Mouse (Mus musculus) testis, adult 2 months (tissue): ENCODE measurements at regions not wholly inside any gene's neighbourhood (a gene's known extent, or its start where the extent isn't known, plus 50 kb on each side); places are given as distances from the start of the nearest gene placed in this dataset.

Experiments used
- CTCF ChIP-seq: fragments of 200-500 bp; IDR thresholded peaks from 2 replicates; pipeline ENCODE4 v1.5.1; 2012; ENCODE audit warnings: low read depth, mild to moderate bottlenecking, inconsistent platforms, low read length, moderate library complexity; ENCODE audit not compliant: control insufficient read depth, insufficient read depth, insufficient replicate concordance
- POLR2A ChIP-seq: fragments of 200-500 bp; IDR thresholded peaks from 2 replicates; pipeline ENCODE4 v1.6.1; 2012; ENCODE audit warnings: low read depth, mild to moderate bottlenecking, inconsistent platforms, low read length, moderate library complexity; ENCODE audit not compliant: control insufficient read depth

GRCm38 (mm10) chr12:8070788-8071187 is 93.3 kb downstream of the Apob start:
- TF ChIP-seq CTCF (no peak), POLR2A (no peak)
